Mouse (Mus musculus): ENCODE results near the gene Slco3a1.

DNA sequence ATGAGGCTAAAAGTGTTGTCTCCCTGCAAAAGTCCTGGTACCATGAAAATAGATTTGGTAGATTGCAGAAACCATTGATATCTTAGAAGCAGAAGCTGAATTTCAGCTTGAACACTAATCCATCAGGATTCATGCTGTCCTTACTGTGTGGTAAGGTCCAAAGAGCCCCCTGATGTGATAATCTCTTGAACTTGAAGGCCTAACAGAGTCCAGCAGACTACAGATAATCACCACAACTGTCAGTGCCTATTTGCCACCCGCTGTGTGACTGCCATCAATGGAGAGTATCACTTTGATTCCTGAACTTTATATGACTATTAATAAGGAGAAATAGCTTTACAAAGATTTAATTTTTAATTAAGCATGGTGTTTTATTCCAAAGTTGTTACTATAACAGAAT is 24.8 kb upstream of the Slco3a1 start:
- TF ChIP-seq CTCF (IDR thresholded peaks at IDR 0.05; ENCODE audit: control insufficient read depth, insufficient read depth, low read length): no peak
- no peak for TF ChIP-seq POLR2A (IDR thresholded peaks at IDR 0.05; ENCODE audit: borderline replicate concordance, control insufficient read depth, low read depth, low read length)

Data from bone marrow, adult 2 months (tissue).